Comparison of ENCODE assay signal across 24 mouse cellular contexts in the genomic region with DNA sequence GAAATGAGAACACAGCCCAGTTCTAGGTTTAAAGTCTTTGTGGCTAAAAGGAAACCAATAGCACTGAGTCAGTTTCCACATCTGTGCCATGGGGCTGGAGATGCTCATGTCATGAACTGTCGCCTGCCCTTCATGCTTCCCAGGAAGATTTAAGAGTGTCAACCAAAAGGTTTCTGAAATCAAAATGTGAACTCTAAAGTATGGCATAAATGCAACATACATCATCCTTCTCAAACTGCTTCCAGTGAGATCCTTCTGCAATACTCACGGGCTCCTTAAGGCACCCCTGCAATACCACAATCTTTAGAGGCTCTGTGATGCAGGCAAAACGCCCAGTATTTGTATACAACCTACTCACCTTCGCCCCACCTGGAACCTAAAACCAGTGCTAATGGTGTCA.
"Had no signal": no experiment of that assay in that cellular context is flagged by ENCODE, and none has a peak within 500 bp of the region (broad histone marks: within the 10 kb centered on the region; RNA-seq: fewer than 3 reads in every experiment).

No protein-coding gene starts in this region.

- H3K9ac ChIP-seq: hindbrain, embryonic 12.5 days; hindbrain, embryonic 14.5 days; intestine, embryonic 15.5 days; limb, embryonic 12.5 days; liver, embryonic 13.5 days; liver, embryonic 15.5 days; liver, postnatal 0 days had no signal

- DNase-seq: heart, postnatal 4 days; kidney, adult 18-20 months; kidney, adult 8-10 months; kidney, postnatal 10 days; kidney, postnatal 25 days; kidney, postnatal 4 days; liver; liver, embryonic 13.5 days; liver, postnatal 0 days had no signal

- H3K4me2 ChIP-seq: heart, embryonic 11.5 days; hindbrain, embryonic 12.5 days; hindbrain, embryonic 14.5 days; intestine, embryonic 15.5 days; limb, embryonic 12.5 days; liver, embryonic 11.5 days; liver, embryonic 13.5 days; liver, embryonic 15.5 days had no signal

- ATAC-seq: hindbrain, embryonic 16.5 days; inflammation-experienced regulatory T-cells, adult 6 months; intestine, embryonic 15.5 days; intestine, postnatal 0 days; liver, postnatal 0 days had no signal

- H3K9me3 ChIP-seq: hindbrain, embryonic 10.5 days; hindbrain, embryonic 12.5 days; intestine, embryonic 15.5 days; limb, embryonic 10.5 days; limb, embryonic 12.5 days; liver, embryonic 13.5 days; liver, embryonic 15.5 days had no signal

- H3K4me3 ChIP-seq: gastrocnemius, adult 2 months; hindbrain, embryonic 10.5 days; hindbrain, embryonic 12.5 days; intestine, embryonic 15.5 days; layer of hippocampus, adult 2 months; left cerebral cortex, adult 2 months; limb, embryonic 10.5 days; limb, embryonic 12.5 days; liver, embryonic 13.5 days; liver, embryonic 15.5 days had no signal

- H3K4me1 ChIP-seq: hindbrain, embryonic 10.5 days; hindbrain, embryonic 12.5 days; intestine, embryonic 15.5 days; limb, embryonic 10.5 days; limb, embryonic 12.5 days; liver, embryonic 13.5 days; liver, embryonic 15.5 days had no signal

- H3K36me3 ChIP-seq: hindbrain, embryonic 10.5 days; hindbrain, embryonic 12.5 days; intestine, embryonic 15.5 days; limb, embryonic 10.5 days; limb, embryonic 12.5 days; liver, embryonic 13.5 days; liver, embryonic 15.5 days had no signal

- H3K27me3 ChIP-seq: hindbrain, embryonic 12.5 days; intestine, embryonic 15.5 days; limb, embryonic 12.5 days; liver, embryonic 13.5 days; liver, embryonic 15.5 days had no signal

- H3K27ac ChIP-seq: gastrocnemius, adult 2 months; hindbrain, embryonic 10.5 days; hindbrain, embryonic 12.5 days; hindbrain, embryonic 14.5 days; intestine, embryonic 15.5 days; layer of hippocampus, adult 2 months; left cerebral cortex, adult 2 months; limb, embryonic 10.5 days; limb, embryonic 12.5 days; liver, embryonic 13.5 days; liver, embryonic 15.5 days had no signal
